Mouse (Mus musculus): ENCODE results near the gene Scml4. TPM values are rescaled to one million over a fixed set of nuclear protein-coding genes. Genes with fewer than 3 reads are reported as not detected.

The Scml4 gene
- polyA plus RNA-seq, 1 experiment from 2014 or later = 1.4 TPM

DNA sequence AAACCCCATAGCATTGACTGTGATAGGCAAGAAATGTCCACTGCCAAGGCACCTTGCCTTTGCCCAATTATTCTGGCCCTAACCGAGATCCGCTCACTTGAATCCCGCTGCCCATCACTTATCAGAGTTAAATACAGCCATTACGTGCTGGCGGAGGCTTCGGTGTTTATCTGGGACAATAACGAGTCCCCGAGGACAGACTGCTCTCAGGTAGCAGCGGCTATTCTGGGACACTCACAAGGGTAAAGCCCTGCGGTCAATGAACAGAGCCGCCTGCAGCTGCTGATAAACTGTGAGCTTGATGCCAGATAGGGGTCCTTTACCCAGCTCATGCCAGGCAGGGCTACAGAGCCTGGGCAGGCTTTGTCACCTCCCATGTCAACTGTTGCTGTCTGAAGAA is 147.9 kb downstream of the Scml4 start:
- DNase-seq (ENCODE audit: low spot score) (no peak), ATAC-seq (replicated peaks; ENCODE audit: low FRiP score) (no peak)
- WGBS = 79% methylated on average over 11 of the region's 11 CpGs

More for the DNA sequence above, 147.9 kb downstream of the Scml4 start:
- H3K4me1 ChIP-seq (replicated peaks; ENCODE audit: control insufficient read depth, insufficient read depth, low read length) = no peaks in the 10 kb centered on the region; the same call in 1 of the 2 replicates
- H3K9me3 ChIP-seq (ENCODE audit: control insufficient read depth, low read length) = no peaks in the 10 kb centered on the region
- no peaks in the 10 kb centered on the region for H3K27me3 ChIP-seq (ENCODE audit: control insufficient read depth, insufficient read depth, low read length)
- no peaks in the 10 kb centered on the region for H3K36me3 ChIP-seq (ENCODE audit: control insufficient read depth, insufficient read depth, low read length)
- H3K4me2 ChIP-seq (ENCODE audit: low read depth, low read length, severe bottlenecking) = no peak overlapping the region
- H3K9ac ChIP-seq (ENCODE audit: low read length) = no peak overlapping the region
- no peak overlapping the region for H3K27ac ChIP-seq (ENCODE audit: low read depth, low read length)
- no peak overlapping the region for H3K4me3 ChIP-seq (ENCODE audit: low read depth, low read length)

Other genes with a start within 250 kb of the Scml4 start
- gene Sec63, start 98.9 kb upstream of the Scml4 start, polyA plus RNA-seq (2014; fragmentation: Nextera tagmentation; extraction: Ambion mirVana) = 30.2 and 32.5 TPM in 2 replicates

Data from forebrain, embryonic 11.5 days (tissue).